Mouse (Mus musculus) erythroblast, embryonic 14.5 days (primary cell): Measurements from ENCODE around the gene Tsfm. TPM values are rescaled to one million over a fixed set of nuclear protein-coding genes. Genes with fewer than 3 reads are reported as not detected.

ENCODE experiments used
- H3K27me3 ChIP-seq: 2 replicates; pipeline ENCODE4 v1.6.1; 2012; ENCODE audit warnings: inconsistent platforms; ENCODE audit not compliant: control insufficient read depth
- H3K36me3 ChIP-seq: 2 replicates; pipeline ENCODE4 v1.6.1; 2012; ENCODE audit warnings: mild to moderate bottlenecking, inconsistent platforms; ENCODE audit not compliant: control insufficient read depth
- H3K4me1 ChIP-seq: 2 replicates; pipeline ENCODE4 v1.6.1; 2012; ENCODE audit warnings: inconsistent platforms; ENCODE audit not compliant: control insufficient read depth
- H3K4me3 ChIP-seq: replicated peaks from 2 replicates; pipeline ENCODE3; 2012; ENCODE audit warnings: moderate library complexity, mild to moderate bottlenecking, inconsistent platforms
- H3K9me3 ChIP-seq: 2 replicates; pipeline ENCODE4 v1.6.1; 2012; ENCODE audit warnings: low read length, inconsistent platforms, mixed read lengths; ENCODE audit not compliant: control insufficient read depth
- GATA1 ChIP-seq: IDR thresholded peaks from 2 replicates; pipeline ENCODE4 v1.6.1; 2012; ENCODE audit warnings: low read length, inconsistent platforms, mixed read lengths
- TAL1 ChIP-seq: IDR thresholded peaks from 3 replicates; pipeline ENCODE4 v1.6.1; 2012; ENCODE audit warnings: low read length, inconsistent platforms, mixed read lengths
- polyA plus RNA-seq: library from polyadenylated mRNA; stranded (reverse); fragments of >175 nt; gene quantifications from 2 replicates; pipeline ENCODE4 v1.2.3, GENCODE M21; 2012

The Tsfm gene
- polyA plus RNA-seq, 1 experiment = 2.0 TPM

DNA sequence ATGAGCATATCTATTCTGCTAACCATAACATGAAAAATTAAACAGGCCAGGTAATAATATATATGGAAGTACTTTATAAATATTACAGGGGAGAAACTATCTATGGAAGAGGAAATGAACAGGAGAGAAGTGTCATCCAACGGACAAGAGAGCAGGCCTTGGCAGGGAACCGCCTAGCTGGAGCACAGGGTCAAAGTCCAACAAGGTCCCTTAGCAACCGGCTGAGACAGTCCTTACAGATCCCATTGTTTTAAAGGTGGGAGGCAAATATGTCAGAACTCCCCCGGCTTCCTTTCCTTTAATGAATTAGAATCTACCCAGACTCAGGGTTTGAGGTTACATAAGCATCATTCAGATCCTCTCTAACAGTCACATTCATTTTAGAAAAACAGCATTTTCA is 53.6 kb downstream of the Tsfm start:
- Histone ChIP-seq H3K4me1 (peaks cover 43% of the 10 kb centered on the region), H3K36me3 (peaks cover 4% of the 10 kb centered on the region; the same call in 1 of the 2 replicates), H3K4me3 (no peak overlapping the region), H3K9me3 (no peaks in the 10 kb centered on the region), H3K27me3 (peaks cover 45% of the 10 kb centered on the region)
- no peak for TF ChIP-seq TAL1
- TF ChIP-seq GATA1 = no peak

DNA sequence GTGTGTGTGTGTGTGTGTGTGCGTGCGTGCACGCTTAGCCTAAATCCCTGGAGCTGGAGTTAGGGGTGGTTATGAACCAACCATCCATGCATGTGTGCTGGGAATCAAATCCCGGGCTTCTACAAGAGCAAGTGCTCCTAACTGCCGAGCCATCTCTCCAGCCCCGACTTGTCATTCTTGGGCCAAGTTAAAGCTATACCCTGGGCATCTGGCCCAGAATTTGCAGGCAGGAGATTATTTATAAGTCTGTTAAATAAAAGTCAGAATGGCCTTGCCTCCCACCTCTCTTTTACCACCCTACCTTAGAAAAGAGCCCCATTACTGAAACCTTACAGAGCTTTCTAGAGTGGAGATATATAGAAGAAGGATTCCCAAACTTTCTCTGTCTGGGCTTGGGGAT is 54.9 kb downstream of the Tsfm start:
- no peak for TF ChIP-seq GATA1
- no peak for TF ChIP-seq TAL1
- Histone ChIP-seq H3K27me3 (peaks cover 49% of the 10 kb centered on the region), H3K9me3 (no peaks in the 10 kb centered on the region), H3K4me3 (no peak overlapping the region), H3K4me1 (peaks cover 33% of the 10 kb centered on the region), H3K36me3 (peaks cover 3% of the 10 kb centered on the region; the same call in 1 of the 2 replicates)

DNA sequence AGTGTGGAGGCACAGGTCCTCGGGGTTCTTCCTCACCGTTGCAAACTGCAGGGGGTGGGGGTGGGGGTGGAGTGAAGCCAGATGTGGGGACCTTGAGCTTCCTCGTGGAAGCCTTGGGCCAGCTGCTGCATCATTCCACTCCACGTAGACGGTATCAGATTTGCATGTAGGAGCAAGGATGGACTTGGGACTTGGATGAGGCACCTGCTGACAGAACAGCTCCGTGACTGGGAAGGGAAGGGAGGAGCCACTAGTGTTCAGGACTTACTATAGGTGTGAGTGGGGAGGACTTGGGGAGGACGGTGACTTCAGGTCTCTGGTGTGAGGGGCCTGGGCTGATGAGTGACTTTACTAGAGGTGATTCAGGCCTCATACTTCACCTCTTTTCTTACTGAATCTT is 57.7 kb downstream of the Tsfm start:
- Histone ChIP-seq H3K4me1 (peaks cover 15% of the 10 kb centered on the region), H3K4me3 (no peak overlapping the region), H3K36me3 (no peaks in the 10 kb centered on the region), H3K9me3 (no peaks in the 10 kb centered on the region), H3K27me3 (peaks cover 35% of the 10 kb centered on the region)
- no peak for TF ChIP-seq TAL1
- TF ChIP-seq GATA1 = no peak

DNA sequence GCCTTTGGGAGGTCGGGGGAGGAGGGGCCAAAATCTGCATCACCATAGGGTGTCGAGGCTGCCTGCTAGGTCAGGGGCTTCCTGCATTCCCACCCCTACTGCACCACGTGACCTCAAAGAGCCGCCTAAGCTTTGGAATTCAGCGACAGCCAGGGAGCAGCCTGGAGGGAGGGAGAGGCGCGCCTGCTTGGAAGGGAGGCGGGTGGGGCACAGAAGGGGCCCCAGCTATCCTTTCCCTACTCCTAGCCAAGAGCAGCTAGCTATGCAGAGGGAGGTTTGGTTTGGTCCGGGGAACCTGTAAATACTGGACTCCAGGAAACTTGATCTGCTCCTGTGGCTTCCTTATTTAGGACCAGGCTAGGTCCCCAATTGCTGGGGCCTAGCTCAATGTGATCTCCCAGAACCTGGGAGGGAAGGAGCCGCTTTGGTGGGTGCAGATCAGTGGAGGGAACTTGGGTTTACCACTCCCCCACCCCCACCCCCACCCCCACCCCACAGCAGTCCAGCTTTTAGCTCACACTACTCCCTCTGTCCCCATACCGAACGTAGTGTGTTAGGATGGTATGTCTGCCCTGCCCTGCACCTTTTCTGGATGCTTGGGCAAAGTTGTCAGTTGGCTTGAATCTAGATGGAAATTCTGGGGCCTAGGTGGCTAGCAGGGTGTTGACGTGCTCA is 58.5 kb downstream of the Tsfm start:
- H3K27me3 ChIP-seq = peaks cover 35% of the 10 kb centered on the region
- no peaks in the 10 kb centered on the region for H3K36me3 ChIP-seq
- H3K4me1 ChIP-seq = peaks cover 9% of the 10 kb centered on the region
- TF ChIP-seq GATA1 (no peak), TAL1 (no peak)
- H3K4me3 ChIP-seq = no peak overlapping the region
- no peaks in the 10 kb centered on the region for H3K9me3 ChIP-seq

DNA sequence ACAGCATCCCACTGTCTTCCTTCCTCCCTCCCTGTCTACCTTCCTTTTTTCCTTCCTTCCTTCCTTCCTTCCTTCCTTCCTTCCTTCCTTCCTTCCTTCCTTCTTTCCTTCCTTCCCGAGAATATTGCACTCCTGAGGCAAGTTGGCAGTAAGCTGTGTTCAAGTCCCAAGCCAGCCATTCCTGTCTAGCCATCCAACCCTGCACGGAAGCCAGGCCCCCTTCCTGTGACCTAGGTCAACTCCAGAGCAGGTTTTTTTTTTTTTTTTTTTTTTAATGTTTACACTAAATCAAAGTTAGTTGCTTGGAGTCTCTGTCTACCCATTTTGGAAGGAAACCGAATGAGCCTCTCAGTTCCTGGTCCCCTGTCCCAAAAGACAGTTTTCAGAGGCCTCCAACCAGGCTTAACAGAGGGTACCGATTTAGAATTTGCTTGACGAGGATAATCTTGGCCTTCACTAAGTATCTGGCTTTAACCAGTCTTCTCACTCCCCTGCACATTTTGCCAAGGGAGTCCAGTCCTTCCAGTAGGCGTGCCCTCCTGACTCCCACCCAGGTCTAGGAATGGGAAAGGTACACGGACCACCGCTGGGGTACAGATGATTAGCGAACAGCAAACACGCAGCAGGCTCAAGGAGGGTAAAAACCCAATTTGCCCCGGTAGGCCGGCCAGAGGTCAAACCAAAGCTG is 59.1 kb downstream of the Tsfm start:
- Histone ChIP-seq H3K4me3 (no peak overlapping the region), H3K27me3 (peaks cover 32% of the 10 kb centered on the region), H3K4me1 (peaks cover 9% of the 10 kb centered on the region), H3K36me3 (no peaks in the 10 kb centered on the region), H3K9me3 (0 out of 2 replicates have a peak, but pooled peaks cover 2% of the 10 kb centered on the region)
- TF ChIP-seq TAL1 (no peak), GATA1 (no peak)

DNA sequence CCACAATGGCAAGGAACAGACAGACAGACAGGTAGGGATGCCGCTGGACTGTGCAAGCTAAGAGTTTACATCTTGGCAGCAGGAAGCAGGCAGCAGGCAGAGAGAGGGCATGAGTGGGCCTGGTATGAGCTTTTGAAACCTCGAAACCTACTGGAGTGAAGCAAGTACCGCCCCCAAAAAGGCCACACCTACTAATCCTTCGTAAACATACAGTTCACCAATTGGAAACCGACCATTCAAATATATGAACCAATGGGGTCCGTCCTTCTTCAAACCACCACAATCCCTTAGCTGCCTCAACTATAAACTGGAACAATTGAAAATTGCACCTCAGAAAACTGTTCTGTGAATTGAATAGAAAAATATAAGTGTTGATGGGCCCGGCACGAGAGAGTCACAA is 66.8 kb downstream of the Tsfm start:
- peaks cover 13% of the 10 kb centered on the region for H3K27me3 ChIP-seq
- H3K36me3 ChIP-seq = no peaks in the 10 kb centered on the region
- no peak for TF ChIP-seq TAL1
- TF ChIP-seq GATA1 = no peak
- no peak overlapping the region for H3K4me3 ChIP-seq
- H3K4me1 ChIP-seq = no peaks in the 10 kb centered on the region; the same call in 1 of the 2 replicates
- 0 out of 2 replicates have a peak, but pooled peaks cover 2% of the 10 kb centered on the region for H3K9me3 ChIP-seq

DNA sequence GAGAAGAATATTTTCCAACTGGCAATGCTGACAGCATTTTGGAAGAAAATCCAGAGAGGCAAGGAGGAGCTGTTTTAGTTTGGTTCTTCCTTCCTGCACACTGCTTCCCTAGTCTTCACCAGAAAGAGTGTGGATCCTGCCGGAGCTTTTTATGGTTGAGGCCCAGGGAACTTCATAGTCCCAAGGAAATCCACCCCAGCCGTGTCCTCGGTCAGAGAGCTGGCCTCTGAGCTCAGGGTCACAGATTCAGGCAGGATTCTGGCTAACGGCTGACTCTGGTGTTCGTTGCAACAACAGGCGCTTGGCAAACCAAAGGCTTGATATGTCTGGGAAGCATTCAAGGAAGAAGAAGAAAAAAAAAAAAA is 67.7 kb downstream of the Tsfm start:
- TF ChIP-seq GATA1 (no peak), TAL1 (no peak)
- Histone ChIP-seq H3K27me3 (peaks cover 13% of the 10 kb centered on the region), H3K4me3 (no peak overlapping the region), H3K9me3 (0 out of 2 replicates have a peak, but pooled peaks cover 2% of the 10 kb centered on the region), H3K4me1 (peaks cover under 1% of the 10 kb centered on the region), H3K36me3 (no peaks in the 10 kb centered on the region)

DNA sequence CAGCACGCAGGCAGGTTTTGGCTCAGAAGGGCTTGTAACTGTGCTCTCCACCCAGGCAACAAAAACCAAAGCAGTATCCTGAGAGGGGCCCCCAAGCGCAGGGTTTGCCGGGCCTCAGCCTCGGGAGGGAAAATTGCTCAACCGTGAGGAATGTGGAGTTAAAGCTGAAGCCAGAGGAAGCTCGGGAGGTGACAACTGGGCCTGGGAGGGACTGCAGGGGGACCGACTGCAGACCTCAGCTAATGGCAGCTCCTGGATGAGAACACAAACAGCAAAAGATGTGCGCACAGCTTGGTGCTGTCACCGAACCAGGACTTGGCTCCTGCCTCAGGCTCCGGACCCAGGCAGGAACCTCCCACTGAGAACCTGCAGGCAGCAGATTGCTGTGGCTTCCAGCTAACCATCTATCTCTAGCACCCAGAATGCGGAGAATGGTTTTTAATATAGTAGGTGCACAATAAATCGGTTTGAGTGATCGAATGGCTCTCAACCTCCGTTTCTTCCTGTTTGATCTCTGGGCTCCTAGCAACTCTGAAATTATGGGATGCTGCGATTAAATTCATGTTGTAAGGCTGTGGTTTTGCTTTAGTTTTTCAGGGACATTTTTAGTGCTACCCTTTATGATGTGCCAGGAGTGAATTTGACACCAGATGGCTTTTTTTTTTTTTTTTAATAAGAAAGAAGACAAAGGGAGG is 68.2 kb downstream of the Tsfm start:
- 0 out of 2 replicates have a peak, but pooled peaks cover 2% of the 10 kb centered on the region for H3K9me3 ChIP-seq
- TF ChIP-seq TAL1 (no peak), GATA1 (no peak)
- no peaks in the 10 kb centered on the region for H3K36me3 ChIP-seq
- H3K27me3 ChIP-seq = peaks cover 16% of the 10 kb centered on the region
- no peak overlapping the region for H3K4me3 ChIP-seq
- H3K4me1 ChIP-seq = peaks cover 6% of the 10 kb centered on the region

DNA sequence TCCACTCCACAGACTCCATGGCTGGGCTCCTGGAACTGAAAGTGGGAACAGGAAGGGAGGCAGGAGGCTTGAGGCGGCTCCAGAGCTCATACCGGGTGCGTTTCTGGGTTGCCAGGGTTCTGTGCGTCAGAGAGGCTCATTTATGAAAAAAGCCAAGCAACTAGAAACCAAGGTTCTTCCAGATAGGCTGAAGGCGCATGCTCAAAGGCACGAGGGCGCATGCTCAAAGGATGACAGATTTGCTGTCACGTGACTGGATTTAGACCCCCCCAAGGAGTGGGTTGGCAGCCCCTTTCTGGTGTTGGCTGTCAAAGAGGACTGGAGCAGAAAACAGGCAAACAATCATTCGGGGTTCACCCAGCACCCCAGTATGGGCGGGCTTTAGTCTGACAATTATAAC is 68.9 kb downstream of the Tsfm start:
- H3K9me3 ChIP-seq = no peaks in the 10 kb centered on the region
- H3K4me1 ChIP-seq = peaks cover 8% of the 10 kb centered on the region
- TF ChIP-seq GATA1 (no peak), TAL1 (no peak)
- H3K36me3 ChIP-seq = no peaks in the 10 kb centered on the region
- H3K27me3 ChIP-seq = peaks cover 19% of the 10 kb centered on the region
- no peak overlapping the region for H3K4me3 ChIP-seq

Other genes with a start within 250 kb of the Tsfm start
- 0.07 and 0.09 TPM in 2 replicates for gene Atp23, start 129.5 kb downstream of the Tsfm start, polyA plus RNA-seq
- gene Ctdsp2, start 52.1 kb downstream of the Tsfm start, polyA plus RNA-seq = 2.2 and 3.4 TPM in 2 replicates
- 0.01 TPM in 1 of 2 replicates, not detected in the other for gene Avil, start 30.1 kb downstream of the Tsfm start, polyA plus RNA-seq
- gene Mettl1, start 10.6 kb upstream of the Tsfm start, polyA plus RNA-seq = 0.59 and 0.74 TPM in 2 replicates
- gene Eef1akmt3, start 10.7 kb upstream of the Tsfm start, polyA plus RNA-seq = not detected in 2 replicates
- gene Cyp27b1, start 17.4 kb upstream of the Tsfm start, polyA plus RNA-seq = not detected in 2 replicates
- not detected in 2 replicates for gene March9, start 29.3 kb upstream of the Tsfm start, polyA plus RNA-seq
- gene Cdk4, start 32.7 kb upstream of the Tsfm start, polyA plus RNA-seq = 81.1 and 96.8 TPM in 2 replicates
- gene Tspan31, start 39.4 kb upstream of the Tsfm start, polyA plus RNA-seq = 1.3 and 1.6 TPM in 2 replicates
- 0.07 and 0.10 TPM in 2 replicates for gene Agap2, start 44.4 kb upstream of the Tsfm start, polyA plus RNA-seq
- 13.2 and 14.7 TPM in 2 replicates for gene Os9, start 90.3 kb upstream of the Tsfm start, polyA plus RNA-seq
- gene B4galnt1, start 134.4 kb upstream of the Tsfm start, polyA plus RNA-seq = 0.56 and 1.0 TPM in 2 replicates
- gene Slc26a10, start 149.8 kb upstream of the Tsfm start, polyA plus RNA-seq = not detected in 2 replicates
- 0.47 and 0.52 TPM in 2 replicates for gene Arhgef25, start 159.2 kb upstream of the Tsfm start, polyA plus RNA-seq
- gene Dtx3, start 164.9 kb upstream of the Tsfm start, polyA plus RNA-seq = 11.1 and 11.5 TPM in 2 replicates
- gene Pip4k2c, start 180.7 kb upstream of the Tsfm start, polyA plus RNA-seq = 9.5 and 10.2 TPM in 2 replicates
- 0.01 and 0.03 TPM in 2 replicates for gene Kif5a, start 232.5 kb upstream of the Tsfm start, polyA plus RNA-seq
- 15.3 and 16.5 TPM in 2 replicates for gene Dctn2, start 235.5 kb upstream of the Tsfm start, polyA plus RNA-seq